Mouse (Mus musculus) liver, embryonic 11.5 days (tissue): ENCODE measurements around the gene Mdga2. TPM values are rescaled to one million over a fixed set of nuclear protein-coding genes. Genes with fewer than 3 reads are reported as not detected.

ENCODE experiments used
- ATAC-seq: fragments of 200-750 bp; cut with Nextera tagmentation; replicated peaks from 2 replicates; pipeline ENCODE4 v1.8.0; 2017; ENCODE audit warnings: moderate number of reproducible peaks, mild to moderate bottlenecking, moderate TSS enrichment, moderate library complexity; ENCODE audit not compliant: low FRiP score
- DNase-seq: peaks from one replicate; pipeline ENCODE4 v3.0.0-alpha.2; 2017; ENCODE audit warnings: low spot score
- H3K27ac ChIP-seq: fragments of 300-500 bp; sonication (generic); 2 replicates; pipeline ENCODE4 v1.5.1; 2014; ENCODE audit warnings: mild to moderate bottlenecking, low read depth, low read length, control low read depth
- H3K27me3 ChIP-seq: fragments of 300-500 bp; sonication (generic); replicated peaks from 2 replicates; pipeline ENCODE4 v1.6.1; 2014; ENCODE audit warnings: low read length, mixed read lengths; ENCODE audit not compliant: control insufficient read depth, insufficient read depth
- H3K36me3 ChIP-seq: fragments of 300-500 bp; sonication (generic); 2 replicates; pipeline ENCODE4 v1.6.1; 2014; ENCODE audit warnings: mild to moderate bottlenecking, low read length, moderate library complexity, mixed read lengths; ENCODE audit not compliant: control insufficient read depth, insufficient read depth
- H3K4me1 ChIP-seq: fragments of 300-500 bp; sonication (generic); replicated peaks from 2 replicates; pipeline ENCODE4 v1.6.1; 2014; ENCODE audit warnings: low read length, mixed read lengths; ENCODE audit not compliant: control insufficient read depth, insufficient read depth
- H3K4me2 ChIP-seq: fragments of 300-500 bp; sonication (generic); 2 replicates; pipeline ENCODE4 v1.6.1; 2014; ENCODE audit warnings: mild to moderate bottlenecking, control low read depth, moderate library complexity
- H3K4me3 ChIP-seq: fragments of 300-500 bp; sonication (generic); 2 replicates; pipeline ENCODE4 v1.5.1; 2014; ENCODE audit warnings: low read depth, low read length, control low read depth
- H3K9ac ChIP-seq: fragments of 300-500 bp; sonication (generic); 2 replicates; pipeline ENCODE4 v1.6.1; 2014; ENCODE audit warnings: low read depth, low read length, control low read depth
- H3K9me3 ChIP-seq: fragments of 300-500 bp; sonication (generic); 2 replicates; pipeline ENCODE4 v1.6.1; 2016; ENCODE audit warnings: low read length, inconsistent platforms, mixed read lengths; ENCODE audit not compliant: control insufficient read depth
- WGBS: fragments of 180-500 bp; shearing (Covaris S2); extraction: QIAGEN DNeasy Blood & Tissue Kit; methylation state at CpG from one replicate; pipeline ENCODE4 v1.1.7; 2014; 5-methylcytosine and 5-hydroxymethylcytosine counted together
- polyA plus RNA-seq: library from polyadenylated mRNA; unstranded; fragments of >200 nt; fragmentation: Nextera tagmentation; extraction: Ambion mirVana; gene quantifications from 2 replicates; pipeline ENCODE4 v1.2.1, GENCODE M21; 2014

Mdga2 gene
- polyA plus RNA-seq, 1 experiment from 2014 or later: 0.11 TPM

DNA sequence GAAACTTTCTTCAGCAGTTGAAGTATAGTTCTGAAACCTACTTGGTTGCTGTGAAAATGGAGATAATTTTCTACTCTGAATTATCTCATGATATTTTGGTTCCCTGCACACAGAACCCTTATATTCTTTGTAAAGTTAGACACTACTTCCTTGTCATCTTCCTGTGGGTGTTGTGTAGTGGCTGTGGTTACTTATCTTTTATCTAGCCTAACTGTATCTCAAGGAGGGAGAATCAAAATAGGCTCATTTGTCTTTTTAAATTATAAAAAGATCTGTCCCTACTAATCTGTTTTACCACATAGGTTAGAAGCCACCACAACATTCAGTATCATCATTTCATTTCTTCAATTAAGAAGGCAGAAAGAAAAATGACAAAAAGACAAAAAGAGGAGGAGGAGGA lies 127.9 kb downstream of the Mdga2 start:
- ATAC-seq (no peak), DNase-seq (no peak)
- H3K27ac ChIP-seq: no peak overlapping the region
- H3K4me2 ChIP-seq: no peak overlapping the region
- no peaks in the 10 kb centered on the region for H3K4me1 ChIP-seq
- H3K4me3 ChIP-seq: no peak overlapping the region
- H3K9me3 ChIP-seq: no peaks in the 10 kb centered on the region
- no peaks in the 10 kb centered on the region for H3K36me3 ChIP-seq
- H3K9ac ChIP-seq: no peak overlapping the region
- no peaks in the 10 kb centered on the region for H3K27me3 ChIP-seq

- DNase-seq (no peak), ATAC-seq (no peak)
- Histone ChIP-seq H3K36me3 (no peaks in the 10 kb centered on the region), H3K9me3 (no peaks in the 10 kb centered on the region), H3K27me3 (no peaks in the 10 kb centered on the region), H3K4me2 (no peak overlapping the region), H3K4me3 (no peak overlapping the region), H3K4me1 (no peaks in the 10 kb centered on the region), H3K9ac (no peak overlapping the region), H3K27ac (no peak overlapping the region)
- WGBS: 56% methylated on average over 2 of the region's 2 CpGs
Measured at GRCm38 (mm10) chr12:67090420-67090965, 131.9 kb downstream of the Mdga2 start.

DNA sequence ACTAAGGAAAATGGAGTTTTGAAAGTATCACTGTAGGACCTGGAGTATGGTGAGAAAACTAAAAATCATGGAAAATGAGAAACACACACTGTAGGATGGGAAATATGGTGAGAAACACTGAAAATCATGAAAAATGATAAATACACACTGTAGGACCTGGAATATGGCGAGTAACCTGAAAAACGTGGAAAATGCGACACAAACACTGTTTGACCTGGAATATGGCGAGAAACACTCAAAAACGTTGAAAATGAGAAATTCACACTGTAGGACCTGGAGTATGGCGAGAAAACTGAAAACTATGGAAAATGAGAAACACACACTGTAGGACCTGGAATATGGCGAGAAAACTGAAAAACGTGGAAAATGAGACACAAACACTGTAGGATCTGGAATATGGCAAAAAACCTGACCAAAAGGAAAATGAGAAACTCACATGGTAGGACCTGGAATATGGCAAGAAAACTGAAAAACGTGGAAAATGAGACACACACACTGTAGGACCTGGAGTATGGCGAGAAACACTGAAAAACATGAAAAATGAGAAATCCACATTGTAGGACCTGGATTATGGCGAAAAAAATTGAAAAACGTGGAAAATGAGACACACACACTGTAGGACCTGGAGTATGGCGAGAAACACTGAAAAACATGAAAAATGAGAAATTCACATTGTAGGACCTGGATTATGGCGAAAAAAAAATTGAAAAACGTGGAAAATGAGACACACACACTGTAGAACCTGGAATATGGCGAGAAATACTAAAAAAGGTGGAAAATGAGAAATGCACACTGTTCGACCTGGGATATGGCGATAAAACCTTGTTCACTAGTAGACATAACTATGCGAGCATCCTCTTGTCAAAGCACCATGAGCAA lies 163.0 kb downstream of the Mdga2 start:
- H3K4me2 ChIP-seq: no peak overlapping the region
- H3K4me1 ChIP-seq: no peaks in the 10 kb centered on the region
- H3K27me3 ChIP-seq: no peaks in the 10 kb centered on the region
- peaks cover 5% of the 10 kb centered on the region; the same call in 1 of the 2 replicates for H3K9me3 ChIP-seq
- no peak overlapping the region for H3K27ac ChIP-seq
- WGBS: 62% methylated on average over 19 of the region's 19 CpGs
- H3K9ac ChIP-seq: no peak overlapping the region
- H3K36me3 ChIP-seq: no peaks in the 10 kb centered on the region
- no peak overlapping the region for H3K4me3 ChIP-seq
- DNase-seq (no peak), ATAC-seq (peak; percentile 94)

- Histone ChIP-seq H3K4me1 (no peaks in the 10 kb centered on the region), H3K9me3 (peaks cover 5% of the 10 kb centered on the region; the same call in 1 of the 2 replicates), H3K4me2 (no peak overlapping the region), H3K27ac (no peak overlapping the region), H3K4me3 (no peak overlapping the region), H3K27me3 (no peaks in the 10 kb centered on the region), H3K9ac (no peak overlapping the region), H3K36me3 (no peaks in the 10 kb centered on the region)
- 83% methylated on average over 3 of the region's 3 CpGs for WGBS
- no peak for ATAC-seq
- DNase-seq: no peak
Measured at GRCm38 (mm10) chr12:67056621-67057020, 165.7 kb downstream of the Mdga2 start.

- no peak overlapping the region for H3K27ac ChIP-seq
- no peaks in the 10 kb centered on the region for H3K27me3 ChIP-seq
- no peaks in the 10 kb centered on the region for H3K36me3 ChIP-seq
- no peak overlapping the region for H3K9ac ChIP-seq
- DNase-seq (no peak), ATAC-seq (no peak)
- no peak overlapping the region for H3K4me3 ChIP-seq
- no peaks in the 10 kb centered on the region for H3K9me3 ChIP-seq
- no peaks in the 10 kb centered on the region for H3K4me1 ChIP-seq
- WGBS: 71% methylated on average over 8 of the region's 8 CpGs
- H3K4me2 ChIP-seq: no peak overlapping the region
Measured at GRCm38 (mm10) chr12:67045099-67045750, 177.1 kb downstream of the Mdga2 start.

- ATAC-seq (no peak), DNase-seq (no peak)
- H3K4me2 ChIP-seq: no peak overlapping the region
- H3K9me3 ChIP-seq: no peaks in the 10 kb centered on the region
- WGBS: 85% methylated on average over 4 of the region's 4 CpGs
- H3K4me3 ChIP-seq: no peak overlapping the region
- H3K27ac ChIP-seq: no peak overlapping the region
- H3K36me3 ChIP-seq: no peaks in the 10 kb centered on the region
- no peaks in the 10 kb centered on the region for H3K4me1 ChIP-seq
- no peak overlapping the region for H3K9ac ChIP-seq
- no peaks in the 10 kb centered on the region for H3K27me3 ChIP-seq
Measured at GRCm38 (mm10) chr12:67041865-67042264, 180.5 kb downstream of the Mdga2 start.

GRCm38 (mm10) chr12:67035509-67036261 lies 186.7 kb downstream of the Mdga2 start:
- ATAC-seq: no peak
- 81% methylated on average over 15 of the region's 15 CpGs for WGBS
- no peak overlapping the region for H3K4me3 ChIP-seq
- no peak overlapping the region for H3K4me2 ChIP-seq
- no peak overlapping the region for H3K9ac ChIP-seq
- H3K9me3 ChIP-seq: no peaks in the 10 kb centered on the region
- no peaks in the 10 kb centered on the region for H3K4me1 ChIP-seq
- no peak for DNase-seq
- H3K27me3 ChIP-seq: no peaks in the 10 kb centered on the region
- no peak overlapping the region for H3K27ac ChIP-seq
- H3K36me3 ChIP-seq: no peaks in the 10 kb centered on the region

GRCm38 (mm10) chr12:67017192-67017591 lies 205.2 kb downstream of the Mdga2 start:
- Histone ChIP-seq H3K9ac (no peak overlapping the region), H3K27me3 (no peaks in the 10 kb centered on the region), H3K27ac (no peak overlapping the region), H3K36me3 (no peaks in the 10 kb centered on the region), H3K4me3 (no peak overlapping the region), H3K4me2 (no peak overlapping the region), H3K4me1 (no peaks in the 10 kb centered on the region), H3K9me3 (no peaks in the 10 kb centered on the region)
- no peak for ATAC-seq
- 89% methylated on average over 3 of the region's 3 CpGs for WGBS
- no peak for DNase-seq
